Mouse (Mus musculus) neural tube, embryonic 12.5 days (tissue): ENCODE measurements at regions not wholly inside any gene's neighbourhood (a gene's known extent, or its start where the extent isn't known, plus 50 kb on each side); places are given as distances from the start of the nearest gene placed in this dataset.

Source experiments
- ATAC-seq: fragments of 200-750 bp; cut with Nextera tagmentation; 2 replicates; pipeline ENCODE4 v1.8.0; 2017; ENCODE audit warnings: low read depth, mild to moderate bottlenecking, moderate TSS enrichment, moderate library complexity; ENCODE audit not compliant: low FRiP score
- H3K27ac ChIP-seq: fragments of 300-500 bp; sonication (generic); 2 replicates; pipeline ENCODE4 v1.5.1; 2016
- H3K27me3 ChIP-seq: fragments of 300-500 bp; sonication (generic); replicated peaks from 2 replicates; pipeline ENCODE4 v1.6.1; 2016; ENCODE audit warnings: mild to moderate bottlenecking
- H3K36me3 ChIP-seq: fragments of 300-500 bp; sonication (generic); 2 replicates; pipeline ENCODE4 v1.6.1; 2016; ENCODE audit warnings: mild to moderate bottlenecking
- H3K4me1 ChIP-seq: fragments of 300-500 bp; sonication (generic); 2 replicates; pipeline ENCODE4 v1.6.1; 2016
- H3K4me2 ChIP-seq: fragments of 300-500 bp; sonication (generic); replicated peaks from 2 replicates; pipeline ENCODE4 v1.6.1; 2016; ENCODE audit warnings: mild to moderate bottlenecking
- H3K4me3 ChIP-seq: fragments of 300-500 bp; sonication (generic); 2 replicates; pipeline ENCODE4 v1.5.1; 2016
- H3K9ac ChIP-seq: fragments of 300-500 bp; sonication (generic); 2 replicates; pipeline ENCODE4 v1.6.1; 2016; ENCODE audit warnings: mild to moderate bottlenecking
- H3K9me3 ChIP-seq: fragments of 300-500 bp; sonication (generic); 2 replicates; pipeline ENCODE4 v1.6.1; 2016; ENCODE audit warnings: mild to moderate bottlenecking
- WGBS: fragments of 180-500 bp; shearing (Covaris S2); methylation state at CpG from one replicate; pipeline ENCODE4 v1.1.7; 2016; 5-methylcytosine and 5-hydroxymethylcytosine counted together

GRCm38 (mm10) chr9:9606322-9606721 lies 367.4 kb upstream of the Arhgap42 start:
- no peaks in the 10 kb centered on the region for H3K36me3 ChIP-seq
- 92% methylated on average over 1 of the region's 1 CpGs for WGBS
- no peak for ATAC-seq
- no peak overlapping the region for H3K4me2 ChIP-seq
- no peak overlapping the region for H3K9ac ChIP-seq
- H3K27ac ChIP-seq, result no peak overlapping the region
- H3K4me1 ChIP-seq, result no peaks in the 10 kb centered on the region
- H3K27me3 ChIP-seq, result no peaks in the 10 kb centered on the region
- H3K9me3 ChIP-seq, result peaks cover 4% of the 10 kb centered on the region; the same call in 1 of the 2 replicates
- H3K4me3 ChIP-seq, result no peak overlapping the region

DNA sequence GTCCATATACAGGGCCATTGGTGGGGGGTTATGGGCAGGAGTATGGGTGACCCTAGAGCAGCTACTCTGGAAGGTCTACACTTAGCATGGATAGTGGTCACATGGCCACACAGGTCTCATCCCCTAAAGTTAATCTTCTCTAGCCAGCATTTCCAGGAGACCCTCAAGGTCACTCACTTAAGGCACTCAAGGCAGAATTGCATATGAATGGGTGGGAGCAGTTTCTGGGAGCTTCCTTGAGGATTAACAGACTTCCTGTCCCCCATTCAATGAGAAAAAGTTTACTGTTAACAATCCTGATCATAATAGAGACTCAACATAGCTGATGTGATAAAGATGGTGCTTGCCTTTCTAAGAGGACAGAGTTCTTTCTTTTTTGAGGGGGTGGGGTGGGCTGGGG lies 352.4 kb upstream of the Arhgap42 start:
- Histone ChIP-seq H3K27ac (no peak overlapping the region), H3K27me3 (no peaks in the 10 kb centered on the region), H3K36me3 (no peaks in the 10 kb centered on the region), H3K9me3 (no peaks in the 10 kb centered on the region), H3K4me1 (no peaks in the 10 kb centered on the region), H3K9ac (no peak overlapping the region), H3K4me2 (no peak overlapping the region), H3K4me3 (no peak overlapping the region)
- no peak for ATAC-seq

DNA sequence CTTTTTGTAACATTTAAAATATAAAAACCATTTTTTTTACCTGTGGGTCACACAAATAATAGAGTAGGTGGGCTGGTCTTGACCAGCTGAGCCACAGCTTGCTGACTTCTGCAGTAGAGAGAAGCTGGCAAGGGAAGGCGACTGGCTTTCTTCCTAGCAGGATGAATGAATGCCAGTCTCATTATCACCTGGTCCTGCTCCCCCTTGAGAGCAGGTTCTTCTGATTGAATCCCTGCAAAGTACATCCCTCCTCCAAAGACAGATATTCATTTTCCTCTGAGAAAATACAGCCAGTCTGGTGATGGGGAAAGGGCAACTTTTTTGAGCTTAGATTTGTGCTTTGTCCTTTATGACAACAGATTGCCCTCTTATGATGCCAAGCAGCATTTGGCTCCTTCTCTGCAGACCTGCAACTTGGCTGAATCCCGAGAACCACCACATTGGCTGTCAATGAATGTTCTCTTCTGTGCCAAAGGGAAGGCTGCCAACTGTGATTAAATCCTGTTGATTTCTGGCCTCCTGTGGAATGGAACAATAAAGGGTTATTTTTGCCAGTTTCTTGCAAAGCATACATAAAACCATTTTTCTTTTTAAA lies 344.2 kb upstream of the Arhgap42 start:
- no peak overlapping the region for H3K4me2 ChIP-seq
- no peak overlapping the region for H3K4me3 ChIP-seq
- no peaks in the 10 kb centered on the region for H3K4me1 ChIP-seq
- H3K27me3 ChIP-seq, result no peaks in the 10 kb centered on the region
- WGBS, result 83% methylated on average over 2 of the region's 2 CpGs
- ATAC-seq, result no peak
- H3K36me3 ChIP-seq, result no peaks in the 10 kb centered on the region
- H3K27ac ChIP-seq, result no peak overlapping the region
- no peaks in the 10 kb centered on the region for H3K9me3 ChIP-seq
- H3K9ac ChIP-seq, result no peak overlapping the region

GRCm38 (mm10) chr9:9582301-9583010 lies 343.6 kb upstream of the Arhgap42 start:
- Histone ChIP-seq H3K27ac (no peak overlapping the region), H3K9me3 (no peaks in the 10 kb centered on the region), H3K4me3 (no peak overlapping the region), H3K4me1 (no peaks in the 10 kb centered on the region), H3K36me3 (no peaks in the 10 kb centered on the region), H3K27me3 (no peaks in the 10 kb centered on the region), H3K4me2 (no peak overlapping the region), H3K9ac (no peak overlapping the region)
- WGBS, result 93% methylated on average over 3 of the region's 3 CpGs
- no peak for ATAC-seq

- WGBS, result 79% methylated on average over 5 of the region's 5 CpGs
These were observed 329.2 kb upstream of the Arhgap42 start for GRCm38 (mm10) chr9:9568040-9568649.

GRCm38 (mm10) chr9:9564551-9564950 lies 325.6 kb upstream of the Arhgap42 start:
- H3K4me1 ChIP-seq, result no peaks in the 10 kb centered on the region
- no peaks in the 10 kb centered on the region for H3K27me3 ChIP-seq
- no peak overlapping the region for H3K27ac ChIP-seq
- ATAC-seq, result no peak
- H3K36me3 ChIP-seq, result no peaks in the 10 kb centered on the region
- H3K4me2 ChIP-seq, result no peak overlapping the region
- H3K9me3 ChIP-seq, result no peaks in the 10 kb centered on the region
- no peak overlapping the region for H3K9ac ChIP-seq
- no peak overlapping the region for H3K4me3 ChIP-seq

More at GRCm38 (mm10) chr9:9568040-9568649, 329.2 kb upstream of the Arhgap42 start:
- Histone ChIP-seq H3K27ac (no peak overlapping the region), H3K36me3 (no peaks in the 10 kb centered on the region), H3K9me3 (no peaks in the 10 kb centered on the region), H3K4me3 (no peak overlapping the region), H3K27me3 (no peaks in the 10 kb centered on the region), H3K4me2 (no peak overlapping the region), H3K9ac (no peak overlapping the region), H3K4me1 (no peaks in the 10 kb centered on the region)
- ATAC-seq, result no peak

DNA sequence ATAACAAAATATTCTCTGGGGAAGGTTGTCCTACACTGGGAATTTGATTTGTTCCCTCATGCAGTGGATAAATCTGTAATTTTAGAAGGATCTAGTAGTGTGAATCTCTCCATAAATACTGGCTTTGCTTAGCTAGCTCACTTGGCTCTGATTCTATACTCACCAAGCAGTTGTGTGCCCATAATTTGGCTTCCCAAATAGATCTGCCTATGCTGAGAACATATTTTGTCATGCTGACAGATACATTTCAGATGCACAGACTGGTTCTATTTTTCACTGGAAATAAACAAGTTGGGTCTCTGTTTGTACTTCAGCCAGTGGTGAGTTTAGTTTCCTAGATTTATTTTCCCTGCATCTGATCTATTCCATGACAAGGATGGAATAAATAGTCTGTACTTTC lies 309.8 kb upstream of the Arhgap42 start:
- no peak overlapping the region for H3K9ac ChIP-seq
- ATAC-seq, result no peak
- no peaks in the 10 kb centered on the region for H3K9me3 ChIP-seq
- H3K27me3 ChIP-seq, result no peaks in the 10 kb centered on the region
- no peaks in the 10 kb centered on the region for H3K4me1 ChIP-seq
- no peak overlapping the region for H3K4me3 ChIP-seq
- H3K27ac ChIP-seq, result no peak overlapping the region
- no peaks in the 10 kb centered on the region for H3K36me3 ChIP-seq
- H3K4me2 ChIP-seq, result no peak overlapping the region

DNA sequence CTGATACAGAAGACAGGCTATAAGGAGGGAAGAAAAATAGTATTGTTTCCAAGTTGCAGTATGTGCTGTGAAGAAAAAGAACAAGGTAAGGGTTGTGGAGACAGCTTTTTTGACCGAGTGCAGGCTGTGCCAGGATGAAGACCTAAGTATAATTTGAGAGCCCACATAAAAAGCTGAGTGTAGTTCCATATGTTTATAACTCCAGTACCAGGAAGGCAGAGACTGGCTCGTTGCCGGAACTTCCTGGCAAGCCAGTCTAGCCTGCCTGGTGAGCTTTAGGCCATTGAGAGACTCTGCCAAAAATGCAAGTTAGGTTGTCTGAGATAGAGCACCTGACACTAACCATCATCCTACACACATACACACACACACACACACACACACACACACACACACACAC lies 308.7 kb upstream of the Arhgap42 start:
- no peaks in the 10 kb centered on the region for H3K4me1 ChIP-seq
- H3K9me3 ChIP-seq, result no peaks in the 10 kb centered on the region
- ATAC-seq, result no peak
- no peak overlapping the region for H3K9ac ChIP-seq
- no peak overlapping the region for H3K27ac ChIP-seq
- no peak overlapping the region for H3K4me2 ChIP-seq
- WGBS, result 89% methylated on average over 3 of the region's 3 CpGs
- H3K36me3 ChIP-seq, result no peaks in the 10 kb centered on the region
- no peak overlapping the region for H3K4me3 ChIP-seq
- no peaks in the 10 kb centered on the region for H3K27me3 ChIP-seq

DNA sequence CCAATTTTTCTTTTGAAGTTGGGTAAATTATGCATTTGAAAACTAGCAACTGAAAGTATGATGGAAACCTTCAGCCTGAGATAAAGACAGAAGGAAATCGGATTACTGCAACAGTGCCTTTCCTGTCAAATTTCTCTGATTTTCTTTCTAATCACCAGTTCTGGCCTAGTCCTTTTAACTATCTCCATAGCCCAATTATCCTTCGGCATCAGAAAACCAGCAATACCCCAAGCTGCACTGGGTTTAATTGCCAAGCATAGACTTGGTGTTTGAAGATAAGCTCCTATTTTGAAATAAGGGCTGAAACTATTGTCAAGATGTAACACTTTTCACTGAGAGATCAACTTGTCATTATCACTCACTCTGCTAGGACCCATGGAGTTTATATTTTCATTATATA lies 308.2 kb upstream of the Arhgap42 start:
- Histone ChIP-seq H3K4me3 (no peak overlapping the region), H3K36me3 (no peaks in the 10 kb centered on the region), H3K9ac (no peak overlapping the region), H3K27me3 (no peaks in the 10 kb centered on the region), H3K9me3 (no peaks in the 10 kb centered on the region), H3K27ac (no peak overlapping the region), H3K4me2 (no peak overlapping the region), H3K4me1 (no peaks in the 10 kb centered on the region)
- 95% methylated on average over 2 of the region's 2 CpGs for WGBS
- no peak for ATAC-seq

GRCm38 (mm10) chr9:9500345-9500744 lies 261.4 kb upstream of the Arhgap42 start:
- H3K9me3 ChIP-seq, result no peaks in the 10 kb centered on the region
- no peak for ATAC-seq
- no peak overlapping the region for H3K9ac ChIP-seq
- H3K4me1 ChIP-seq, result no peaks in the 10 kb centered on the region
- H3K4me3 ChIP-seq, result no peak overlapping the region
- H3K27ac ChIP-seq, result no peak overlapping the region
- H3K27me3 ChIP-seq, result no peaks in the 10 kb centered on the region
- no peaks in the 10 kb centered on the region for H3K36me3 ChIP-seq
- WGBS, result 91% methylated on average over 2 of the region's 2 CpGs
- H3K4me2 ChIP-seq, result no peak overlapping the region

DNA sequence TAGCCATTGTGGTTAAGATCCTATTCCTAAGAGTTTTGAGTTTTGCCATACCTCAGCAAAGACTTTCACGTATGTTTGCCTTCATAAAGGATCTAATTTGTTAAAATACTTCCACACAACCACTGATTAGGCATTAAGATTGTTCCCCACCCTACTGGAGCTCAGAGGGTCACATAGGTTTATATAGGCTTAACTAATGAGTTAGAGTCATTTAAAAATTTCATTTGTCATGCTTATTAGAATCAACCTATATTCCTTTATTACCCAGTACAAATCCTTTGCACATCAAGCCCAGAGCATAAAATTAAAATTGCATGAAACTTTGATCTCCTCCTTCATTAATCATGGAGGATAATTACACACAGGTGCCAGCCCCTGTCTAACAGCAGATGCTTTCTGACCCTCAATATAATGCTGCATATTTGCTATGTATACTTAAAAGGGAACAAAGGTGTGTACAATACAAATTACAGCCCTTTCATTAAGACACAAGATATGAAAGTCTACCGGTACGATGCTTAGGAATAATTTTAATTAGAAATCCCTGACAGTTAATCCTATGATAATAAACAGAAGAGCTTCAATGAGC lies 254.8 kb upstream of the Arhgap42 start:
- Histone ChIP-seq H3K27me3 (no peaks in the 10 kb centered on the region), H3K4me1 (no peaks in the 10 kb centered on the region)

DNA sequence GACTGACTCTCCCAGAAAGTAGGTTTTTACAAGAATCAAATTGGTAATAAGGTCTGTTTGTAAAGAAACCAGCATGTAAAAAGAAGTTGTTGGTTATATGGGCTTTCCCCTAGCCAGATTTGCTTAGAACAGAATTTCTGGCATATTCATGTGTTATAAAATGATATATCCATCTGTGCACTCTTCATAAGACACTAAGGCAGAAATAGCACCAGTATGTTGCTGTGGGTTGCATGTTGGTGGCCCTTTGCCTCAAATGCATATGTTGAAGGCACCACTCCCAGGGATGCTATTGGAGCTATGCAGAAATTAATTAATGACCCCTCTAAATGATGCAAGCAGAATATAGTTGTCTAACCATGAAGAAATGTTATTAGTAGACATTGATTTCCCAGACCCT lies 238.2 kb upstream of the Arhgap42 start:
- H3K9me3 ChIP-seq, result no peaks in the 10 kb centered on the region
- no peaks in the 10 kb centered on the region for H3K27me3 ChIP-seq
- no peak overlapping the region for H3K4me2 ChIP-seq
- H3K4me3 ChIP-seq, result no peak overlapping the region
- ATAC-seq, result no peak
- H3K27ac ChIP-seq, result no peak overlapping the region
- no peaks in the 10 kb centered on the region for H3K36me3 ChIP-seq
- H3K4me1 ChIP-seq, result no peaks in the 10 kb centered on the region
- H3K9ac ChIP-seq, result no peak overlapping the region

More for the DNA sequence above, 254.8 kb upstream of the Arhgap42 start:
- H3K4me2 ChIP-seq, result no peak overlapping the region
- no peak overlapping the region for H3K4me3 ChIP-seq
- WGBS, result 83% methylated on average over 3 of the region's 3 CpGs
- H3K9me3 ChIP-seq, result no peaks in the 10 kb centered on the region
- no peak for ATAC-seq
- no peaks in the 10 kb centered on the region for H3K36me3 ChIP-seq
- no peak overlapping the region for H3K27ac ChIP-seq
- H3K9ac ChIP-seq, result no peak overlapping the region
